Comparison of ENCODE assay signal across 13 mouse cellular contexts in the genomic region with DNA sequence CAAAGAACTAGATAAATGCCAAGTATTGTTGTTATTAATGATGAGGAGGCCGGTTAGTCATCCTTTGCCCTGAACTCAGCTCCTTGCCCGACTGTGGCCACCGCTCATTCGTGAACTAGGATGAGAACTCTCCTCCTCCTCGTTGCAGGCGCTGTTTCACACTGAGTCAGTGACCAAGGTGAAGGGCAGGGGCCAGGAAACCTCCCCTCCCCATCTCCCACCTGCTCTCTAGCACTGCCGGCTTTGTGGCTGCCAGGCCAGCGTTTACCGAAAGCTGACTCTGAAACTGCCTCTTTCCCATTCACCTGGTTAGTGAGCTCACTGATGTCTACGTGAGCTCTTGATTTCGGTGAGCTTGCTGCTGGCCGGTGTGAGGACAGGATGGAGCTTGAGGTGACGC.
"Had no signal": no experiment of that assay in that cellular context is flagged by ENCODE, and none has a peak within 500 bp of the region (broad histone marks: within the 10 kb centered on the region; RNA-seq: fewer than 3 reads in every experiment).

No protein-coding gene starts in this region.

- H3K36me3 ChIP-seq: limb, embryonic 10.5 days; liver, embryonic 15.5 days; midbrain, embryonic 13.5 days; neural tube, embryonic 12.5 days had no signal

- H3K4me3 ChIP-seq: limb, embryonic 10.5 days; liver, embryonic 15.5 days; midbrain, embryonic 13.5 days; myocyte; neural tube, embryonic 12.5 days had no signal

- H3K4me1 ChIP-seq: liver, embryonic 15.5 days; midbrain, embryonic 13.5 days; neural tube, embryonic 12.5 days had no signal

- DNase-seq: kidney, adult 2 months; kidney, postnatal 36 days; layer of hippocampus, adult 9-11 months; lung, adult 2 months; lung, postnatal 36 days; retina, postnatal 1 day; right cerebral cortex, postnatal 4 days; thymus, postnatal 36 days had no signal

- H3K27me3 ChIP-seq: midbrain, embryonic 13.5 days; neural tube, embryonic 12.5 days had no signal

- H3K9me3 ChIP-seq: limb, embryonic 10.5 days; liver, embryonic 15.5 days; midbrain, embryonic 13.5 days; neural tube, embryonic 12.5 days had no signal
